Mouse (Mus musculus) CH12.LX (cell line): ENCODE measurements around the gene Atrip. TPM values are rescaled to one million over a fixed set of nuclear protein-coding genes. Genes with fewer than 3 reads are reported as not detected.

Experiments
- DNase-seq: peaks from one replicate; pipeline ENCODE4 v3.0.0-alpha.2; 2013; ENCODE audit errors: extremely low read depth
- H3K27ac ChIP-seq: 2 replicates; pipeline ENCODE4 v1.5.1; 2012; ENCODE audit warnings: low read depth, mild to moderate bottlenecking, control low read depth, moderate library complexity; ENCODE audit not compliant: insufficient read depth
- H3K27me3 ChIP-seq: replicated peaks from 2 replicates; pipeline ENCODE3; 2012; ENCODE audit warnings: inconsistent platforms
- H3K36me3 ChIP-seq, 2 experiments: replicated peaks in 1 of 2; 2 replicates each; pipeline versions ENCODE3 to v1.6.1; 2012; ENCODE audit warnings: inconsistent platforms in 1 of 2, low read length in 1 of 2, mild to moderate bottlenecking in 1 of 2, mixed read lengths in 1 of 2, moderate library complexity in 1 of 2; ENCODE audit not compliant: control insufficient read depth in 1 of 2, insufficient read depth in 1 of 2
- H3K4me1 ChIP-seq, 2 experiments: 2 replicates each; pipeline ENCODE4 v1.6.1; 2012; ENCODE audit warnings: inconsistent platforms in 1 of 2, moderate library complexity in 1 of 2; ENCODE audit not compliant: insufficient read depth in 2 of 2, control insufficient read depth in 1 of 2
- H3K4me2 ChIP-seq: 2 replicates; pipeline ENCODE4 v1.6.1; 2012; ENCODE audit warnings: low read depth, mild to moderate bottlenecking, control low read depth; ENCODE audit not compliant: poor library complexity, insufficient read depth, severe bottlenecking
- H3K4me3 ChIP-seq, 3 experiments: fragments of 150-350 bp in 1 of 3; sonication (generic) in 1 of 3; replicated peaks in 1 of 3; 2 replicates each; pipeline versions ENCODE3 to v1.5.1; 2011 to 2012; ENCODE audit warnings: low read depth in 2 of 3, low read length in 2 of 3, mild to moderate bottlenecking in 2 of 3, moderate library complexity in 2 of 3, control low read depth in 1 of 3, improper control_type of control experiment in 1 of 3, inconsistent platforms in 1 of 3, mixed read lengths in 1 of 3; ENCODE audit not compliant: poor library complexity in 1 of 3
- H3K79me2 ChIP-seq: replicated peaks from 2 replicates; pipeline ENCODE4 v1.6.1; 2012; ENCODE audit warnings: mild to moderate bottlenecking, moderate library complexity; ENCODE audit not compliant: control insufficient read depth, poor library complexity, insufficient read depth, severe bottlenecking; ENCODE audit errors: extremely low read depth
- H3K9ac ChIP-seq: 2 replicates; pipeline ENCODE4 v1.6.1; 2012; ENCODE audit warnings: low read depth, mild to moderate bottlenecking, control low read depth, moderate library complexity; ENCODE audit not compliant: insufficient read depth
- H3K9me3 ChIP-seq: replicated peaks from 2 replicates; pipeline ENCODE3; 2012; ENCODE audit warnings: low read length, inconsistent platforms, mixed read lengths
- BHLHE40 ChIP-seq: IDR thresholded peaks from 2 replicates; pipeline ENCODE4 v1.6.1; 2011; ENCODE audit warnings: mild to moderate bottlenecking, low read depth, low read length, improper control_type of control experiment
- CHD1 ChIP-seq: IDR thresholded peaks from 2 replicates; pipeline ENCODE4 v1.6.1; 2012; ENCODE audit warnings: low read depth, low read length, improper control_type of control experiment, inconsistent platforms
- CHD2 ChIP-seq: IDR thresholded peaks from 2 replicates; pipeline ENCODE4 v1.6.1; 2011; ENCODE audit warnings: low read length, improper control_type of control experiment
- CTCF ChIP-seq, 2 experiments: IDR thresholded peaks in 1 of 2; conservative IDR thresholded peaks in 1 of 2; 2 replicates each; pipeline ENCODE4 v1.5.1; 2011 to 2012; ENCODE audit warnings: low read depth in 2 of 2, low read length in 2 of 2, improper control_type of control experiment in 1 of 2, inconsistent platforms in 1 of 2, mild to moderate bottlenecking in 1 of 2, moderate library complexity in 1 of 2
- E2F4 ChIP-seq: IDR thresholded peaks from 2 replicates; pipeline ENCODE4 v1.6.1; 2011; ENCODE audit warnings: low read depth, low read length, improper control_type of control experiment; ENCODE audit not compliant: insufficient replicate concordance
- ELF1 ChIP-seq: IDR thresholded peaks from 2 replicates; pipeline ENCODE4 v1.6.1; 2014; ENCODE audit warnings: low read depth, mild to moderate bottlenecking, inconsistent platforms, low read length, improper control_type of control experiment
- EP300 ChIP-seq: IDR thresholded peaks from 2 replicates; pipeline ENCODE4 v1.6.1; 2011; ENCODE audit warnings: low read length, improper control_type of control experiment
- ETS1 ChIP-seq: conservative IDR thresholded peaks from 2 replicates; pipeline ENCODE4 v1.6.1; 2012; ENCODE audit warnings: low read depth, mild to moderate bottlenecking, inconsistent platforms, low read length, improper control_type of control experiment, moderate library complexity
- GABPA ChIP-seq: IDR thresholded peaks from 2 replicates; pipeline ENCODE4 v1.6.1; 2012; ENCODE audit warnings: low read depth, low read length, improper control_type of control experiment, inconsistent platforms; ENCODE audit not compliant: insufficient replicate concordance
- HCFC1 ChIP-seq: IDR thresholded peaks from 2 replicates; pipeline ENCODE4 v1.6.1; 2012; ENCODE audit warnings: low read depth, mild to moderate bottlenecking, inconsistent platforms, low read length, improper control_type of control experiment
- JUN ChIP-seq: IDR thresholded peaks from 2 replicates; pipeline ENCODE4 v1.6.1; 2011; ENCODE audit warnings: low read depth, mild to moderate bottlenecking, low read length, improper control_type of control experiment, moderate library complexity; ENCODE audit not compliant: insufficient read depth
- JUND ChIP-seq: conservative IDR thresholded peaks from 2 replicates; pipeline ENCODE4 v1.6.1; 2011; ENCODE audit warnings: low read depth, low read length, improper control_type of control experiment
- KAT2A ChIP-seq: IDR thresholded peaks from 2 replicates; pipeline ENCODE4 v1.6.1; 2012; ENCODE audit warnings: low read length, improper control_type of control experiment, inconsistent platforms; ENCODE audit not compliant: insufficient replicate concordance
- MAX ChIP-seq: IDR thresholded peaks from 2 replicates; pipeline ENCODE4 v1.6.1; 2011; ENCODE audit warnings: low read length, improper control_type of control experiment
- MAZ ChIP-seq: IDR thresholded peaks from 2 replicates; pipeline ENCODE4 v1.6.1; 2012; ENCODE audit warnings: low read depth, mild to moderate bottlenecking, inconsistent platforms, low read length, improper control_type of control experiment, moderate library complexity
- MEF2A ChIP-seq: IDR thresholded peaks from 2 replicates; pipeline ENCODE4 v1.6.1; 2014; ENCODE audit warnings: low read depth, mild to moderate bottlenecking, inconsistent platforms, low read length, improper control_type of control experiment, borderline replicate concordance
- MXI1 ChIP-seq: IDR thresholded peaks from 2 replicates; pipeline ENCODE4 v1.6.1; 2011; ENCODE audit warnings: mild to moderate bottlenecking, low read depth, low read length, improper control_type of control experiment
- NELFE ChIP-seq: IDR thresholded peaks from 2 replicates; pipeline ENCODE4 v1.6.1; 2011; ENCODE audit warnings: low read depth, low read length, improper control_type of control experiment
- NRF1 ChIP-seq: IDR thresholded peaks from 2 replicates; pipeline ENCODE4 v1.6.1; 2014; ENCODE audit warnings: low read depth, mild to moderate bottlenecking, inconsistent platforms, low read length, improper control_type of control experiment, moderate library complexity
- PAX5 ChIP-seq: IDR thresholded peaks from 2 replicates; pipeline ENCODE4 v1.6.1; 2012; ENCODE audit warnings: low read length, inconsistent platforms, mixed read lengths
- POLR2AphosphoS2 ChIP-seq: IDR thresholded peaks from 2 replicates; pipeline ENCODE4 v1.6.1; 2011; ENCODE audit warnings: low read depth, low read length, improper control_type of control experiment
- RAD21 ChIP-seq: IDR thresholded peaks from 2 replicates; pipeline ENCODE4 v1.6.1; 2011; ENCODE audit warnings: low read depth, mild to moderate bottlenecking, low read length, improper control_type of control experiment, moderate library complexity
- RCOR1 ChIP-seq: conservative IDR thresholded peaks from 2 replicates; pipeline ENCODE4 v1.6.1; 2012; ENCODE audit warnings: low read depth, mild to moderate bottlenecking, inconsistent platforms, low read length, improper control_type of control experiment
- SIN3A ChIP-seq: IDR thresholded peaks from 2 replicates; pipeline ENCODE4 v1.6.1; 2012; ENCODE audit warnings: low read length, improper control_type of control experiment, inconsistent platforms
- SMC3 ChIP-seq: IDR thresholded peaks from 2 replicates; pipeline ENCODE4 v1.6.1; 2011; ENCODE audit warnings: low read depth, low read length, improper control_type of control experiment
- TBP ChIP-seq: conservative IDR thresholded peaks from 2 replicates; pipeline ENCODE4 v1.6.1; 2011; ENCODE audit warnings: low read depth, low read length, improper control_type of control experiment
- UBTF ChIP-seq: IDR thresholded peaks from 2 replicates; pipeline ENCODE4 v1.6.1; 2012; ENCODE audit warnings: low read depth, mild to moderate bottlenecking, inconsistent platforms, low read length, improper control_type of control experiment, moderate library complexity
- USF1 ChIP-seq: IDR thresholded peaks from 2 replicates; pipeline ENCODE4 v1.6.1; 2014; ENCODE audit warnings: low read depth, mild to moderate bottlenecking, inconsistent platforms, low read length, improper control_type of control experiment
- USF2 ChIP-seq: conservative IDR thresholded peaks from 2 replicates; pipeline ENCODE4 v1.6.1; 2011; ENCODE audit warnings: low read depth, low read length, improper control_type of control experiment
- ZC3H11A ChIP-seq: IDR thresholded peaks from 2 replicates; pipeline ENCODE4 v1.6.1; 2012; ENCODE audit warnings: low read depth, mild to moderate bottlenecking, inconsistent platforms, low read length, improper control_type of control experiment
- ZKSCAN1 ChIP-seq: IDR thresholded peaks from 2 replicates; pipeline ENCODE4 v1.6.1; 2012; ENCODE audit warnings: low read depth, inconsistent platforms, low read length, improper control_type of control experiment, borderline replicate concordance
- ZMIZ1 ChIP-seq: IDR thresholded peaks from 2 replicates; pipeline ENCODE4 v1.6.1; 2012; ENCODE audit warnings: low read depth, mild to moderate bottlenecking, inconsistent platforms, low read length, improper control_type of control experiment
- dilution Hi-C: fragments of 300-500 bp; cut with MboI; formaldehyde crosslinking; loops from 2 replicates; pipeline ENCODE4 v1.14.3; 2020; ENCODE audit warnings: low sequenced_read_pairs; ENCODE audit not compliant: extremely low pct_unique_long_range_greater_than_20kb, extremely low pct_ligation_motif_present
- in situ Hi-C: fragments of 300-500 bp; cut with MboI; formaldehyde crosslinking; loops from 3 replicates; pipeline ENCODE4 v1.14.3; 2019; ENCODE audit warnings: low sequenced_read_pairs, low pct_ligation_motif_present, low pct_unique_long_range_greater_than_20kb, mixed read lengths
- polyA plus RNA-seq: library from polyadenylated mRNA; unstranded; fragments of >175 nt; gene quantifications from 2 replicates; pipeline ENCODE4 v1.2.1, GENCODE M21; 2012; ENCODE audit warnings: low read depth; ENCODE audit not compliant: insufficient read length
- total RNA-seq, 2 experiments: library from RNA; depleted of rRNA; stranded (reverse); fragments of 300-350 nt in 1 of 2; fragments of >200 nt in 1 of 2; gene quantifications; 2 replicates each; pipeline ENCODE4 v1.2.3; 2012 to 2014

Gene Atrip
- total and polyA plus RNA-seq, 3 experiments: 17.6 to 24.1 (median 18.0) TPM

DNA sequence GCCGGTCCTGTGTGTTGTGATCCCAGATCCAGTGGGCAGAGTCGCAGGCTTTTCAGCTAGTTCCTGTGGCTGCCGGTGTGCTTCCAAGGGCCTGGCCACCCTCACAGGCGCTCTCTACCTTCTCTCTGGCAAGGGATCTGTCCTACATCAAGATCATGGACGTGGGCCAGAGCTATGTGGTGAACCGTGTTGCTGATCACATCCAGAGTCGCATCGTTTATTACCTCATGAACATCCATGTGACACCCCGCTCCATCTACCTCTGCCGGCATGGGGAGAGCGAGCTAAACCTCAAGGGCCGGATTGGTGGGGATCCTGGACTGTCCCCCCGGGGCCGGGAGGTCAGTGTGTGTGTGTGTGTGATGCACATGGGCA lies 63.6 kb downstream of the Atrip start:
- in situ Hi-C loops: no loop called here
- Histone ChIP-seq H3K27me3 (no peaks in the 10 kb centered on the region), H3K4me3 (no peak overlapping the region), H3K79me2 (no peaks in the 10 kb centered on the region), H3K27ac (no peak overlapping the region), H3K9ac (no peak overlapping the region), H3K4me2 (no peak overlapping the region), H3K9me3 (no peaks in the 10 kb centered on the region), H3K4me1 (peaks cover 0 to 3% of the 10 kb centered on the region in 2 experiments; a peak in 1 of 4 replicates), H3K36me3 (peaks cover 0 to 68% of the 10 kb centered on the region in 2 experiments)
- TF ChIP-seq MXI1: no peak
- TF ChIP-seq USF2: no peak
- TF ChIP-seq MAX: no peak
- TF ChIP-seq RAD21: no peak
- TF ChIP-seq SMC3: no peak
- TF ChIP-seq MEF2A: no peak
- no peak for TF ChIP-seq PAX5
- no peak for TF ChIP-seq USF1
- no peak for TF ChIP-seq ZC3H11A
- TF ChIP-seq ZMIZ1: no peak
- no peak for TF ChIP-seq NRF1
- no peak for TF ChIP-seq ETS1
- TF ChIP-seq NELFE: no peak
- TF ChIP-seq EP300: no peak
- no peak for TF ChIP-seq CHD2
- no peak for TF ChIP-seq CHD1
- TF ChIP-seq BHLHE40: no peak
- no peak for TF ChIP-seq RCOR1
- no peak for TF ChIP-seq JUND
- TF ChIP-seq ELF1: no peak
- no peak for DNase-seq
- dilution Hi-C loops: no loop called here

- H3K9ac ChIP-seq: no peak overlapping the region
- no peaks in the 10 kb centered on the region for H3K27me3 ChIP-seq
- no peak for DNase-seq
- no peaks in the 10 kb centered on the region for H3K9me3 ChIP-seq
- peaks cover 0 to 71% of the 10 kb centered on the region in 2 experiments for H3K36me3 ChIP-seq
- TF ChIP-seq ELF1 (no peak), MEF2A (no peak), E2F4 (no peak), MAZ (no peak), ETS1 (no peak), SIN3A (no peak), RCOR1 (no peak), TBP (no peak), CTCF (conservative IDR thresholded peaks at IDR 0.05 in 1 of 2, IDR thresholded peaks at IDR 0.05 in 1 of 2; ENCODE audit: low read depth in 2 of 2, low read length in 2 of 2) (no peak), POLR2AphosphoS2 (no peak), CHD1 (no peak), UBTF (no peak), HCFC1 (no peak), GABPA (no peak), JUND (no peak), JUN (no peak), ZKSCAN1 (no peak), KAT2A (no peak)
- H3K4me2 ChIP-seq: no peak overlapping the region
- no peaks in the 10 kb centered on the region for H3K79me2 ChIP-seq
- H3K4me1 ChIP-seq: peaks cover 0 to 4% of the 10 kb centered on the region in 2 experiments; a peak in 1 of 4 replicates
- H3K4me3 ChIP-seq: no peak overlapping the region
- no peak overlapping the region for H3K27ac ChIP-seq
- in situ Hi-C loops (loop anchor here (5.0 kb wide), 1 partner anchor 38 kb away; no protein-coding TSS in a partner anchor), dilution Hi-C loops (no loop called here)
These were observed 64.1 kb downstream of the Atrip start for GRCm38 (mm10) chr9:109009636-109010315.
